Mouse (Mus musculus) lung, embryonic 15.5 days (tissue): Measurements from ENCODE around the gene Lilra6. TPM values are rescaled to one million over a fixed set of nuclear protein-coding genes. Genes with fewer than 3 reads are reported as not detected.
"Not testable (repeated sequence)": the region's sequence is repeated elsewhere in the genome, so short reads cannot be mapped to it uniquely, and the experiment has no call there.

Source experiments
- ATAC-seq: fragments of 200-750 bp; cut with Nextera tagmentation; 2 replicates; pipeline ENCODE4 v1.8.0; 2017; ENCODE audit warnings: moderate number of reproducible peaks, borderline replicate concordance; ENCODE audit not compliant: low FRiP score, low TSS enrichment; ENCODE audit errors: extremely low read depth
- H3K27ac ChIP-seq: fragments of 300-500 bp; sonication (generic); 2 replicates; pipeline ENCODE4 v1.5.1; 2015; ENCODE audit warnings: moderate library complexity, mild to moderate bottlenecking, inconsistent platforms
- H3K27me3 ChIP-seq: fragments of 300-500 bp; sonication (generic); 2 replicates; pipeline ENCODE4 v1.6.1; 2015; ENCODE audit warnings: inconsistent platforms
- H3K36me3 ChIP-seq: fragments of 300-500 bp; sonication (generic); 2 replicates; pipeline ENCODE4 v1.6.1; 2015; ENCODE audit warnings: inconsistent platforms
- H3K4me1 ChIP-seq: fragments of 300-500 bp; sonication (generic); 2 replicates; pipeline ENCODE4 v1.6.1; 2015; ENCODE audit warnings: inconsistent platforms
- H3K4me2 ChIP-seq: fragments of 300-500 bp; sonication (generic); 2 replicates; pipeline ENCODE4 v1.6.1; 2015; ENCODE audit warnings: inconsistent platforms, mild to moderate bottlenecking, moderate library complexity
- H3K4me3 ChIP-seq: fragments of 300-500 bp; sonication (generic); 2 replicates; pipeline ENCODE4 v1.5.1; 2015; ENCODE audit warnings: mild to moderate bottlenecking, inconsistent platforms
- H3K9ac ChIP-seq: fragments of 300-500 bp; sonication (generic); 2 replicates; pipeline ENCODE4 v1.6.1; 2015; ENCODE audit warnings: inconsistent platforms
- H3K9me3 ChIP-seq: fragments of 300-500 bp; sonication (generic); 2 replicates; pipeline ENCODE4 v1.6.1; 2016; ENCODE audit warnings: inconsistent platforms
- WGBS: fragments of 180-500 bp; shearing (Covaris S2); methylation state at CpG from one replicate; pipeline ENCODE4 v1.1.7; 2015; 5-methylcytosine and 5-hydroxymethylcytosine counted together
- polyA plus RNA-seq: library from polyadenylated mRNA; unstranded; fragments of >200 nt; fragmentation: Nextera tagmentation; extraction: Ambion mirVana; gene quantifications from 2 replicates; pipeline ENCODE4 v1.2.1, GENCODE M21; 2015

Lilra6 gene
- polyA plus RNA-seq: 0.33 and 0.39 TPM in 2 replicates

DNA sequence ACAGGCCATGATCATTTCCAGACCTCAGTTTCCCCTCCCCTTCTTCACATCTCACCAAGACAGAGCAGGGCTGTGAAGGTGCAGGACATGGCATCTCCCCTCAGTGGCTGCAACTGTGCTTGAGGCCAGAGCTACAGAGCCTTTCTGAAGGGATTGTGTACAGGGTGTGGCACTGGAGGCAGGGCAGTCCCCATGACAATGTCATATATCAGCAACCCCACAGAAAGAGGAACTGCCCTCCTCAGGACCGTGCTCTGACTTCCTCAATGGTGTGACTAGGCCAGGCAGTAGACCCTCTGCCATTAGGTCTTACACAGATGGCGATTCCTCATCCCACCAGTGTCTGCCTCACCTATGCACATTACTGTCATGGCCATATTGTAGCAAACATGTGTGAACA lies at the start of gene Lilra6:
Gene Lilra6 (minus strand): TSS at position 117 of the 400 bp plus-strand sequence.
- not testable (repeated sequence) for H3K27ac ChIP-seq, H3K4me1 ChIP-seq, H3K9me3 ChIP-seq, H3K27me3 ChIP-seq, H3K4me2 ChIP-seq, H3K4me3 ChIP-seq, H3K9ac ChIP-seq, H3K36me3 ChIP-seq, ATAC-seq
- WGBS: 56% methylated on average over 2 of the region's 2 CpGs

- Histone ChIP-seq H3K4me1 (no peaks in the 10 kb centered on the region), H3K27me3 (no peaks in the 10 kb centered on the region), H3K27ac (no peak overlapping the region), H3K9me3 (no peaks in the 10 kb centered on the region), H3K9ac (no peak overlapping the region), H3K36me3 (no peaks in the 10 kb centered on the region), H3K4me2 (no peak overlapping the region), H3K4me3 (no peak overlapping the region)
- WGBS: 86% methylated on average over 2 of the region's 2 CpGs
- ATAC-seq: no peak
These were observed 46.7 kb upstream of the Lilra6 start for GRCm38 (mm10) chr7:3962017-3962416.

DNA sequence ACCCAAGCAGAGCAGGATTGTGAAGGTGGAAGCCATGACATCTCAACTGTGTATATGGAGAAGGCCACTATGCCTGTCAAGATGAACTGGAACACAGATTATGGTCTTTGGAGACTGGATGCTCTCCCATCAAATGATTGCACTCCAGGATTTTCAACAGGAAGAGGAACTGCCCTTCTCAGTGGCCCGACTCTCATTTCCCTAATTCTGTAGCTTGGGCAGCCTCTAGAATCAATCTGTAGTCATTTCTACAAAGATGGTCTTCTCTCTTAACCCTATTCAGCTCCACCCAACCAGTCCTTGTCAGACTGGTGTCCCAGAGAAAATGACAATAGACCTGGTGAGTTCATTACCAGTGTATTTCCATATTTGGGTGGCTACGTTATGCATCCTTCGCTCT lies 42.1 kb upstream of the Lilra6 start:
- ATAC-seq: no peak
- H3K4me1 ChIP-seq: no peaks in the 10 kb centered on the region
- H3K27ac ChIP-seq: no peak overlapping the region
- H3K4me2 ChIP-seq: no peak overlapping the region
- H3K36me3 ChIP-seq: no peaks in the 10 kb centered on the region
- 79% methylated on average over 3 of the region's 3 CpGs for WGBS
- H3K27me3 ChIP-seq: no peaks in the 10 kb centered on the region
- no peaks in the 10 kb centered on the region for H3K9me3 ChIP-seq
- no peak overlapping the region for H3K4me3 ChIP-seq
- H3K9ac ChIP-seq: no peak overlapping the region

- no peaks in the 10 kb centered on the region for H3K36me3 ChIP-seq
- H3K4me3 ChIP-seq: no peak overlapping the region
- H3K27me3 ChIP-seq: no peaks in the 10 kb centered on the region
- H3K9ac ChIP-seq: no peak overlapping the region
- no peak overlapping the region for H3K4me2 ChIP-seq
- 83% methylated on average over 3 of the region's 3 CpGs for WGBS
- no peaks in the 10 kb centered on the region for H3K9me3 ChIP-seq
- ATAC-seq: no peak
- H3K27ac ChIP-seq: no peak overlapping the region
- H3K4me1 ChIP-seq: no peaks in the 10 kb centered on the region
These were observed 33.9 kb upstream of the Lilra6 start for GRCm38 (mm10) chr7:3949159-3949558.

DNA sequence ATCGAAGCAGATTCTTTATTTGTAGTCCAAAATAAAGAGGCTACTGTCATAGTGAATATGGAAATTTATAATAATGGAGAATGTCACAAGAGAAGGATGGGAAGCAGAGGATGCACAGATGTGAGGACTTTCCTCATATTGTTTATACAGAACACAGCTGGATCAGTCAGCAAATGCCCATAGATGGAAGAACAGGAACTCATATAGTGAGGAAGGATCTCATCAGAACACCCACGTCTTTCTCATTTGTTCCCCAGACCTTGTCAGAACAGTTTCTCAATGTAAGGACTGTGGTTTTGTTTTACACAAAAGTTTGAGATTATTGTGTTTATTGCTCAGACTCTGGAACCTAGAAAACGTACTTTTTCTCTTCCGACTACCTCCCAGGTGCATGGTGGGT lies 32.9 kb upstream of the Lilra6 start:
- no peak for ATAC-seq
- Histone ChIP-seq H3K27ac (no peak overlapping the region), H3K4me3 (no peak overlapping the region), H3K27me3 (no peaks in the 10 kb centered on the region), H3K9ac (no peak overlapping the region), H3K36me3 (no peaks in the 10 kb centered on the region), H3K4me2 (no peak overlapping the region), H3K9me3 (no peaks in the 10 kb centered on the region), H3K4me1 (no peaks in the 10 kb centered on the region)
- WGBS: 68% methylated on average over 4 of the region's 4 CpGs

GRCm38 (mm10) chr7:3946117-3946516 lies 30.8 kb upstream of the Lilra6 start:
- Histone ChIP-seq H3K36me3 (no peaks in the 10 kb centered on the region), H3K27ac (no peak overlapping the region), H3K9me3 (no peaks in the 10 kb centered on the region), H3K4me1 (no peaks in the 10 kb centered on the region), H3K4me2 (no peak overlapping the region), H3K9ac (no peak overlapping the region), H3K27me3 (no peaks in the 10 kb centered on the region), H3K4me3 (no peak overlapping the region)
- WGBS: 62% methylated on average over 4 of the region's 4 CpGs
- no peak for ATAC-seq

GRCm38 (mm10) chr7:3940915-3941314 lies 25.6 kb upstream of the Lilra6 start:
- no peaks in the 10 kb centered on the region for H3K36me3 ChIP-seq
- WGBS: 68% methylated on average over 3 of the region's 3 CpGs
- no peak overlapping the region for H3K4me2 ChIP-seq
- no peak overlapping the region for H3K27ac ChIP-seq
- H3K4me1 ChIP-seq: no peaks in the 10 kb centered on the region
- no peak overlapping the region for H3K4me3 ChIP-seq
- ATAC-seq: no peak
- H3K9me3 ChIP-seq: no peaks in the 10 kb centered on the region
- no peaks in the 10 kb centered on the region for H3K27me3 ChIP-seq
- H3K9ac ChIP-seq: no peak overlapping the region

DNA sequence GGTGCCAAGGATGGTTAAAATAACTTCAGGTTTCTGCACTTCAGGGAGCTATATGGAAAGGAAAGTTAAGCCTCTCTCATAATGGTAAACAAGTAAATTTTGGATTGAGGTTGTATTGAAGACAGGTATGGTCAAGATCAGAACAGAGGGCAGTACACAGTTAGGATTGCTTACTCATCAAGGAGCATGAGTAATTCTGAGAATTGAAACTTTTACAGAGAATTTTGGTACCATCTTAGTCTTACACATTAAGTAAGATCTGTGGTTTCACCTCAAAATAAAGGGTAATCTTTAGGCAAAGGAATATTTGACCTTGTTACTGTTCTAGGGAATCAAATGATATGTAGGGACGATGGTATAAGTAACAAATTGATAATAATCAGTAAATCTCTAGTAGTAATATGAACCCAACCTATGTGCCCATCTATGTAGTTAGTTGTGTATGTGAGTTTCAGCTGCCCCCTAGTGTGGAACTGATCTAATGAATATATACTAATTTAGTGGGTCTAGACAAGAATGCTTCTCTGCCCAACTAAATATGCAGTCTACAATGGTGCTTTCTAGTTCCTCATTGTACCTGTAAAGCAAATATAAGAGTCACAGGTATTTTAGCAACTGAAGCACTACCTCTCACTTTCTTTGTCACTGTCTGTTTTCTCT lies 24.7 kb upstream of the Lilra6 start:
- no peaks in the 10 kb centered on the region for H3K36me3 ChIP-seq
- no peaks in the 10 kb centered on the region for H3K4me1 ChIP-seq
- no peak overlapping the region for H3K4me3 ChIP-seq
- H3K27me3 ChIP-seq: no peaks in the 10 kb centered on the region
- ATAC-seq: no peak
- no peak overlapping the region for H3K4me2 ChIP-seq
- no peaks in the 10 kb centered on the region for H3K9me3 ChIP-seq
- 48% methylated on average over 1 of the region's 1 CpGs for WGBS
- no peak overlapping the region for H3K27ac ChIP-seq
- no peak overlapping the region for H3K9ac ChIP-seq

DNA sequence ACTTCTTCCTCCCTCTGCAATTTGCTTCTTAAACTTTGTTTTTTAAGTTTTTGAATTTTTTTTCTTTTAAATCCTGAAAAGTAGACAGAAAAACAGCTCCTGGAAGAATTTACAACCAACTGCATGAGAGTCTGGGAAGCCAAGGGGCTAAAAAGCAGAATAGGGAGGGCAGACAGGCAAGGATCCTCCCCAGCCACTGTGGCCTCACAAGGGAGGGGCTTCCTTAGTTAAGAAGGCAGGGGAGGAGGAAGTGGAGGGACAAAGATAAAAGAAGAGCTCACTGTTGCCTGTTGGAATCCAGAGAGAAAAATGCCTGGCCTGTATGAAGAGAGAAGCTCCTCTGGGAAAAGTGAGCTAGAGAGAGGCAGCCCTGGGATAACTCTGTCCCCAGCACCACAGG lies 20.2 kb upstream of the Lilra6 start:
- H3K4me1 ChIP-seq, H3K36me3 ChIP-seq, H3K9me3 ChIP-seq, H3K9ac ChIP-seq, H3K27me3 ChIP-seq, ATAC-seq, H3K27ac ChIP-seq, H3K4me3 ChIP-seq, H3K4me2 ChIP-seq: not testable (repeated sequence)

GRCm38 (mm10) chr7:3903704-3904103 lies 11.6 kb downstream of the Lilra6 start:
- ATAC-seq: no peak
- Histone ChIP-seq H3K27me3 (no peaks in the 10 kb centered on the region), H3K9ac (no peak overlapping the region), H3K4me2 (no peak overlapping the region), H3K27ac (no peak overlapping the region), H3K36me3 (no peaks in the 10 kb centered on the region), H3K4me3 (no peak overlapping the region), H3K4me1 (no peaks in the 10 kb centered on the region), H3K9me3 (no peaks in the 10 kb centered on the region)
- 13% methylated on average over 1 of the region's 1 CpGs for WGBS

GRCm38 (mm10) chr7:3898036-3898590 lies 17.2 kb downstream of the Lilra6 start, which contains the start of gene Gm14548:
Gene Gm14548 (minus strand): TSS chr7:3898120.
- 47% methylated on average over 3 of the region's 3 CpGs for WGBS
- H3K36me3 ChIP-seq, H3K9ac ChIP-seq, H3K4me2 ChIP-seq, H3K4me3 ChIP-seq, H3K27ac ChIP-seq, H3K9me3 ChIP-seq, ATAC-seq, H3K4me1 ChIP-seq, H3K27me3 ChIP-seq: not testable (repeated sequence)

DNA sequence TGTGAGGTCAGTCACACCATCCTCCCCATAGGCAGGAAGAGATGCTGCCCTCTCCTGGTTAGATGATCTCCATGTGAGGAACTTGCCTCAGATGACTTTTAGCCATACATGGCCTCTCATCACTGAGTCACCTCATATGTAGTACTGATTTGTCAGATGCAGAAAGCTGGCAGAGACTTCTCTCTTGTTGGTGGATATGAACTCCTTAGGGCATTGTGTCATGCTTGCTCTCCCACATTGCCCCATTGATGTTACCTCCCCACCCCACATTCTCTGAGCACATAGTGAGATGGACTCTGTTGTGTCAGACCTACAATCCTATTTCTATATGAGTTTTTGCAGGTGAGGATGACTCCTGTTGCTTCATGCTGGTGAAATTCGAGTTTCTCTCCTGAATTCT lies 40.3 kb downstream of the Lilra6 start:
- not testable (repeated sequence) for ATAC-seq, H3K4me2 ChIP-seq, H3K27me3 ChIP-seq, H3K36me3 ChIP-seq, H3K9ac ChIP-seq, H3K4me1 ChIP-seq, H3K27ac ChIP-seq, H3K4me3 ChIP-seq, H3K9me3 ChIP-seq
- no CpG with 5 or more reads among the region's 1 CpGs for WGBS
